Mouse (Mus musculus) forebrain, embryonic 11.5 days (tissue): ENCODE results near the gene Nlgn1. TPM values are rescaled to one million over a fixed set of nuclear protein-coding genes. Genes with fewer than 3 reads are reported as not detected.

Experiments used
- ATAC-seq: fragments of 200-750 bp; cut with Nextera tagmentation; replicated peaks from 2 replicates; pipeline ENCODE4 v1.8.0; 2017; ENCODE audit warnings: moderate TSS enrichment; ENCODE audit not compliant: low FRiP score
- DNase-seq: peaks from one replicate; pipeline ENCODE4 v3.0.0-alpha.2; 2017; ENCODE audit warnings: low spot score
- H3K27ac ChIP-seq: fragments of 300-500 bp; sonication (generic); 2 replicates; pipeline ENCODE4 v1.5.1; 2014; ENCODE audit warnings: low read depth, low read length
- H3K27me3 ChIP-seq: fragments of 300-500 bp; sonication (generic); 2 replicates; pipeline ENCODE4 v1.6.1; 2014; ENCODE audit warnings: mild to moderate bottlenecking, low read length, mixed read lengths; ENCODE audit not compliant: control insufficient read depth, insufficient read depth
- H3K36me3 ChIP-seq: fragments of 300-500 bp; sonication (generic); 2 replicates; pipeline ENCODE4 v1.6.1; 2014; ENCODE audit warnings: mild to moderate bottlenecking, low read length, moderate library complexity, mixed read lengths; ENCODE audit not compliant: control insufficient read depth, insufficient read depth
- H3K4me1 ChIP-seq: fragments of 300-500 bp; sonication (generic); replicated peaks from 2 replicates; pipeline ENCODE4 v1.6.1; 2014; ENCODE audit warnings: low read length, mixed read lengths; ENCODE audit not compliant: control insufficient read depth, insufficient read depth
- H3K4me2 ChIP-seq: fragments of 300-500 bp; sonication (generic); 2 replicates; pipeline ENCODE4 v1.6.1; 2014; ENCODE audit warnings: low read depth, mild to moderate bottlenecking, low read length, moderate library complexity, mixed read lengths; ENCODE audit not compliant: severe bottlenecking
- H3K4me3 ChIP-seq: fragments of 300-500 bp; sonication (generic); 2 replicates; pipeline ENCODE4 v1.5.1; 2014; ENCODE audit warnings: low read depth, low read length
- H3K9ac ChIP-seq: fragments of 300-500 bp; sonication (generic); 2 replicates; pipeline ENCODE4 v1.6.1; 2014; ENCODE audit warnings: low read length
- H3K9me3 ChIP-seq: fragments of 300-500 bp; sonication (generic); 2 replicates; pipeline ENCODE4 v1.6.1; 2016; ENCODE audit warnings: low read length, mixed read lengths; ENCODE audit not compliant: control insufficient read depth
- WGBS: fragments of 180-500 bp; shearing (Covaris S2); extraction: QIAGEN DNeasy Blood & Tissue Kit; methylation state at CpG from one replicate; pipeline ENCODE4 v1.1.7; 2014; 5-methylcytosine and 5-hydroxymethylcytosine counted together
- polyA plus RNA-seq: library from polyadenylated mRNA; unstranded; fragments of >200 nt; fragmentation: Nextera tagmentation; extraction: Ambion mirVana; gene quantifications from 2 replicates; pipeline ENCODE4 v1.2.1, GENCODE M21; 2014

The Nlgn1 gene
- polyA plus RNA-seq, 1 experiment from 2014 or later, result 4.0 TPM

- H3K27ac ChIP-seq, result no peak overlapping the region
- H3K4me1 ChIP-seq, result no peaks in the 10 kb centered on the region
- WGBS, result 76% methylated on average over 3 of the region's 3 CpGs
- H3K9me3 ChIP-seq, result no peaks in the 10 kb centered on the region
- DNase-seq (no peak), ATAC-seq (no peak)
- no peak overlapping the region for H3K9ac ChIP-seq
- H3K4me3 ChIP-seq, result no peak overlapping the region
- no peak overlapping the region for H3K4me2 ChIP-seq
- H3K27me3 ChIP-seq, result no peaks in the 10 kb centered on the region
- H3K36me3 ChIP-seq, result no peaks in the 10 kb centered on the region
Measured at GRCm38 (mm10) chr3:25443657-25444056, 888.6 kb downstream of the Nlgn1 start.

- no peak overlapping the region for H3K27ac ChIP-seq
- 95% methylated on average over 1 of the region's 1 CpGs for WGBS
- H3K4me2 ChIP-seq, result no peak overlapping the region
- ATAC-seq (no peak), DNase-seq (no peak)
- H3K9ac ChIP-seq, result no peak overlapping the region
- H3K4me3 ChIP-seq, result no peak overlapping the region
- H3K9me3 ChIP-seq, result no peaks in the 10 kb centered on the region
- no peaks in the 10 kb centered on the region for H3K27me3 ChIP-seq
- H3K36me3 ChIP-seq, result no peaks in the 10 kb centered on the region
- H3K4me1 ChIP-seq, result no peaks in the 10 kb centered on the region
Measured at GRCm38 (mm10) chr3:25442617-25443016, 889.6 kb downstream of the Nlgn1 start.

GRCm38 (mm10) chr3:25426931-25427330, 905.3 kb downstream of the Nlgn1 start:
- Histone ChIP-seq H3K36me3 (no peaks in the 10 kb centered on the region), H3K4me3 (no peak overlapping the region), H3K27me3 (no peaks in the 10 kb centered on the region), H3K4me2 (no peak overlapping the region), H3K4me1 (no peaks in the 10 kb centered on the region), H3K9ac (no peak overlapping the region), H3K9me3 (no peaks in the 10 kb centered on the region), H3K27ac (no peak overlapping the region)
- no peak for ATAC-seq
- DNase-seq, result no peak

GRCm38 (mm10) chr3:25412003-25412402, 920.3 kb downstream of the Nlgn1 start:
- H3K4me3 ChIP-seq, result no peak overlapping the region
- no peaks in the 10 kb centered on the region for H3K9me3 ChIP-seq
- H3K36me3 ChIP-seq, result no peaks in the 10 kb centered on the region
- H3K4me2 ChIP-seq, result no peak overlapping the region
- 93% methylated on average over 4 of the region's 4 CpGs for WGBS
- ATAC-seq, result no peak
- H3K4me1 ChIP-seq, result no peaks in the 10 kb centered on the region
- no peak for DNase-seq
- no peak overlapping the region for H3K9ac ChIP-seq
- H3K27me3 ChIP-seq, result no peaks in the 10 kb centered on the region
- no peak overlapping the region for H3K27ac ChIP-seq
